Mouse (Mus musculus): Measurements from ENCODE around the gene Higd1a. TPM values are rescaled to one million over a fixed set of nuclear protein-coding genes. Genes with fewer than 3 reads are reported as not detected.

Gene Higd1a
- polyA plus RNA-seq (2014; fragmentation: Nextera tagmentation; extraction: Ambion mirVana): 252 and 275 TPM in 2 replicates

DNA sequence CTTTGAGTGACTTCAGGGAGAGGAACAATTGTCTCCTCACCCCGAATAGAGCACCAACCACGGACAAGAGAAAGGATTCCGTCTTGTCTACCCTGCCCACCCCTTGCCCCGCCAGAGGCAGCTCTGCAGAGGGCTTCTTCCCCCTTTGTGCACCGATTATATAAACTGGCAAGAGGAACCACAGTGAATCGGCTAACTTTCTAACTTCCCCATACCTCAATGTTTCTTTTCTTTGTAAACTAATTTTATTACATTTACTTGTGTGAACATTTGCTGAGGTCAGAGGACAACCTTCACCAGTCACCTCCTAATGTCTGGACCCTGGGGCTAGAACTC is at the start of gene Higd1a:
Gene Higd1a (minus strand): TSS at position 210 of the 336 bp plus-strand sequence.
- WGBS: 8% methylated on average over 6 of the region's 6 CpGs
- ATAC-seq (ENCODE audit: insufficient number of reproducible peaks, insufficient read depth, low FRiP score, low read depth): no peak
- Histone ChIP-seq H3K4me2 (ENCODE audit: low read length) (peak within 1 kb of the TSS; percentile 87), H3K36me3 (ENCODE audit: control insufficient read depth, insufficient read depth, low read length) (peaks cover 3% of the 10 kb centered on the region), H3K9me3 (ENCODE audit: control insufficient read depth, low read length) (no peaks in the 10 kb centered on the region), H3K27me3 (ENCODE audit: control insufficient read depth, insufficient read depth, low read length) (no peaks in the 10 kb centered on the region), H3K4me3 (ENCODE audit: control insufficient read depth in 1 of 2, insufficient read depth in 1 of 2, low read depth in 1 of 2, low read length in 2 of 2) (peak within 1 kb of the TSS; percentile 69 to 93), H3K9ac (ENCODE audit: low read length) (peak within 1 kb of the TSS; percentile 95), H3K4me1 (ENCODE audit: control insufficient read depth in 2 of 2, insufficient read depth in 2 of 2, low read length in 2 of 2) (peaks cover 0 to 9% of the 10 kb centered on the region in 2 experiments; a peak in 2 of 4 replicates), H3K27ac (replicated peaks in 1 of 2; ENCODE audit: control insufficient read depth in 1 of 2, insufficient read depth in 1 of 2, low read depth in 2 of 2, low read length in 2 of 2) (peak within 1 kb of the TSS; percentile 98 to 99)

DNA sequence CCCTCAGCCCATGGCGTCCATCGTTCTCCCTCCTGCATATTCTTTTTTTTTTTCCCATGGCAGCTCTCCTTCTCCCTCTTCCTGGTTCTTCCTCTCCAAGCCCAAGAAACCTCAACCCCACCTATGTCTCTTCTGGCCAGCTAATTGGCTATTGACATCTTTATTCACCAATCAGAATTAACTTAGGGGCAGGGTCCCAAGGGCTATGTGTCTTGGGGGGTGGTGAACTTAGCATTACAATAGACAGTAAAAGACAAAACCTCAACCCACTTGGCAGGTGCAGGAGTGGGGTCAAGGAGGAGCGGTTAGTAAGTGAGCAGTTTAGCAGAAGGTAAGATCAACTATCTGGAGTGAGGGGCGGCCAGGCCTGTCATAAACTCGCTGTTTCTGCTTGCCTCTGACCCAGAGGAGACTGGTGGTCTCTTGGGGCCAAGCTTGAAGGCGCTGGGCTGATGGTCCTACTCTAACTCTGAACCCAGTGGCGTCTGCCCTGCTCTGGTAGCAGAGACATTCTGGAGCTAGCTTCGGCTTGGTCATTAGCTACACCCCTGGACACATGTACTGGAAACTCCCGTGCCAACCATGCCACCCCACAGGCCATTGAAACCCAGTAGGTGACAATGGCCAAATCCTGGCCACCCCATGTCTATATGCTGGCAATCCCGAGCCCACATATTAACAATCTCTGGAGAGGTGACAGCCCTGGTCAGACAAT is 49.4 kb upstream of the Higd1a start:
- H3K27me3 ChIP-seq (ENCODE audit: control insufficient read depth, insufficient read depth, low read length): no peaks in the 10 kb centered on the region
- 0 out of 4 replicates have a peak, but pooled peaks cover 0 to 4% of the 10 kb centered on the region in 2 experiments for H3K4me1 ChIP-seq (ENCODE audit: control insufficient read depth in 2 of 2, insufficient read depth in 2 of 2, low read length in 2 of 2)
- no peaks in the 10 kb centered on the region for H3K9me3 ChIP-seq (ENCODE audit: control insufficient read depth, low read length)
- H3K36me3 ChIP-seq (ENCODE audit: control insufficient read depth, insufficient read depth, low read length): no peaks in the 10 kb centered on the region
- ATAC-seq (ENCODE audit: insufficient number of reproducible peaks, insufficient read depth, low FRiP score, low read depth): no peak
- 71% methylated on average over 10 of the region's 10 CpGs for WGBS
- no peak overlapping the region for H3K4me3 ChIP-seq (ENCODE audit: control insufficient read depth in 1 of 2, insufficient read depth in 1 of 2, low read depth in 1 of 2, low read length in 2 of 2)
- H3K4me2 ChIP-seq (ENCODE audit: low read length): no peak overlapping the region
- H3K27ac ChIP-seq (replicated peaks in 1 of 2; ENCODE audit: control insufficient read depth in 1 of 2, insufficient read depth in 1 of 2, low read depth in 2 of 2, low read length in 2 of 2): no peak overlapping the region
- no peak overlapping the region for H3K9ac ChIP-seq (ENCODE audit: low read length)

DNA sequence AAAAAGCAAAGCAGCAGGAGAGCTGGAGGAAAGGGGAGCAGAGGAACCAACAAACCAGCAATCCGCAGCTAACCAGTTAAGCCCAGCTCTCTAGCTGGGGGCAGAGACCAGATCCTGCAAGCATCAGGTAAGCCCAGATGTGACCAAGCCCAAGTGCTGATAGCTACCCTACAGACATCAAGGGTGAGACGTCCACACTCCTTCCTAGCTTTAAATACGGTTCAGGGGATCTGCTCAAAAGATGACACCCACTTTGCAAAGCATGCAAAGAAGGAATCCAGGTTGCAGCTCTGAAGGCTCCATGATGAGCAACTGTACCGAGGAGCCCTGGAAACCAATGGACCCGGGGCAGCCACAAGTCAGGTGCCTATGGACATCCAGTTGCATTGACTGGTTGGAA is 48.3 kb upstream of the Higd1a start:
- Histone ChIP-seq H3K27ac (replicated peaks in 1 of 2; ENCODE audit: control insufficient read depth in 1 of 2, insufficient read depth in 1 of 2, low read depth in 2 of 2, low read length in 2 of 2) (no peak overlapping the region), H3K36me3 (ENCODE audit: control insufficient read depth, insufficient read depth, low read length) (no peaks in the 10 kb centered on the region), H3K27me3 (ENCODE audit: control insufficient read depth, insufficient read depth, low read length) (no peaks in the 10 kb centered on the region), H3K4me1 (ENCODE audit: control insufficient read depth in 2 of 2, insufficient read depth in 2 of 2, low read length in 2 of 2) (0 out of 4 replicates have a peak, but pooled peaks cover 0 to 4% of the 10 kb centered on the region in 2 experiments), H3K9me3 (ENCODE audit: control insufficient read depth, low read length) (no peaks in the 10 kb centered on the region), H3K9ac (ENCODE audit: low read length) (no peak overlapping the region), H3K4me3 (ENCODE audit: control insufficient read depth in 1 of 2, insufficient read depth in 1 of 2, low read depth in 1 of 2, low read length in 2 of 2) (no peak overlapping the region), H3K4me2 (ENCODE audit: low read length) (no peak overlapping the region)
- 70% methylated on average over 5 of the region's 5 CpGs for WGBS
- ATAC-seq (ENCODE audit: insufficient number of reproducible peaks, insufficient read depth, low FRiP score, low read depth): no peak

DNA sequence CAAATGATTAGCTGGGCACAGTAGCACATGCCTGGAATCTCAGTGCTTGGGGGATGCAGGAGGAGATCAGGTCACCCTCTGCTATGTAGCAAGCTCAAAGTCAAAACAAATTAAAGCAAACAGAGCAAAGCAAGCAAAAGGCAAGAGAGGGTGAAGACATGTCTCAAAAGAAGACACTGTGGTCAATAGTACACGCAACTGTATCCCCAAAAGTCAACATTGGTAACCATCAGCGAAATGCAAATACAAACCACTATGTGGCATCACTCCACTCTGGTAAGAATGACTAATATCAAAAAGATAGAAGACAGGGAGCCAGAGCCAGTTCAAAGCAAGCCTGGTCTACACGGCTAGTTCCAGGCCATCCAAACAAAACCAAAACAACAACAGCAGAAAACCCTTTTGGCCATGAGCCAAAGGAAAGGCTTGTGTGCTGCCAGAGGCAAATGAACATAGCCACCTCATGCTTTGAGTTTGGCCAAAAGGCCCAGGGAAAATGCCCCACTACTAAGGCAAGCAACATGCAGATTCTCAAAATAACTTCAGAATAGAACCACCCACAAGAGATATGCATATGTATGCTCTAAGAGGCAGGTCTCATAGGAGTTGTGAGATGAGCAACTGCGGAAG is 47.5 kb upstream of the Higd1a start:
- Histone ChIP-seq H3K27me3 (ENCODE audit: control insufficient read depth, insufficient read depth, low read length) (no peaks in the 10 kb centered on the region), H3K9me3 (ENCODE audit: control insufficient read depth, low read length) (no peaks in the 10 kb centered on the region), H3K4me2 (ENCODE audit: low read length) (no peak overlapping the region), H3K9ac (ENCODE audit: low read length) (no peak overlapping the region), H3K4me1 (ENCODE audit: control insufficient read depth in 2 of 2, insufficient read depth in 2 of 2, low read length in 2 of 2) (0 out of 4 replicates have a peak, but pooled peaks cover 0 to 4% of the 10 kb centered on the region in 2 experiments), H3K4me3 (ENCODE audit: control insufficient read depth in 1 of 2, insufficient read depth in 1 of 2, low read depth in 1 of 2, low read length in 2 of 2) (no peak overlapping the region), H3K27ac (replicated peaks in 1 of 2; ENCODE audit: control insufficient read depth in 1 of 2, insufficient read depth in 1 of 2, low read depth in 2 of 2, low read length in 2 of 2) (no peak overlapping the region), H3K36me3 (ENCODE audit: control insufficient read depth, insufficient read depth, low read length) (no peaks in the 10 kb centered on the region)
- WGBS: 67% methylated on average over 4 of the region's 4 CpGs
- ATAC-seq (ENCODE audit: insufficient number of reproducible peaks, insufficient read depth, low FRiP score, low read depth): no peak

DNA sequence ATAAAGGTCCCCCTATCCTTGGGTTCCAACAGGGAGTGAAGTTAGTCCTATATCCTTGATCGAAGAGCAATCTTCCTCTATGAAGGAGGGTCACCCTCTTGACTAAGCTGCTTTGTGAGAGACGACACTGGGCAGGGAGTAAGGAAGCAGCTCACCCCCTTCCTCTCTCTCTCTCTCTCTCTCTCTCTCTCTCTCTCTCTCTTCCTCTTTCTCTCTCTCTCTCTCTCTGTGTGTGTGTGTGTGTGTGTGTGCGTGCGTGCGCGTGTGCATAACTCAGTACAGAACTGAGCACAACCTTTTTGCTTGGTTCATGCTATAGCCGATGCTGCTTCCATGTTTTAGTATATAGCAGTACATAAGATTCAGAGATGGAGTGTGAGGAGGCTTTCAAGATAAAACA is 46.8 kb upstream of the Higd1a start:
- H3K9ac ChIP-seq (ENCODE audit: low read length): no peak overlapping the region
- H3K27me3 ChIP-seq (ENCODE audit: control insufficient read depth, insufficient read depth, low read length): no peaks in the 10 kb centered on the region
- H3K4me3 ChIP-seq (ENCODE audit: control insufficient read depth in 1 of 2, insufficient read depth in 1 of 2, low read depth in 1 of 2, low read length in 2 of 2): no peak overlapping the region
- no peaks in the 10 kb centered on the region for H3K36me3 ChIP-seq (ENCODE audit: control insufficient read depth, insufficient read depth, low read length)
- no peak overlapping the region for H3K4me2 ChIP-seq (ENCODE audit: low read length)
- WGBS: 79% methylated on average over 7 of the region's 7 CpGs
- H3K27ac ChIP-seq (replicated peaks in 1 of 2; ENCODE audit: control insufficient read depth in 1 of 2, insufficient read depth in 1 of 2, low read depth in 2 of 2, low read length in 2 of 2): no peak overlapping the region
- ATAC-seq (ENCODE audit: insufficient number of reproducible peaks, insufficient read depth, low FRiP score, low read depth): no peak
- H3K4me1 ChIP-seq (ENCODE audit: control insufficient read depth in 2 of 2, insufficient read depth in 2 of 2, low read length in 2 of 2): 0 out of 4 replicates have a peak, but pooled peaks cover 0 to 4% of the 10 kb centered on the region in 2 experiments
- no peaks in the 10 kb centered on the region for H3K9me3 ChIP-seq (ENCODE audit: control insufficient read depth, low read length)

DNA sequence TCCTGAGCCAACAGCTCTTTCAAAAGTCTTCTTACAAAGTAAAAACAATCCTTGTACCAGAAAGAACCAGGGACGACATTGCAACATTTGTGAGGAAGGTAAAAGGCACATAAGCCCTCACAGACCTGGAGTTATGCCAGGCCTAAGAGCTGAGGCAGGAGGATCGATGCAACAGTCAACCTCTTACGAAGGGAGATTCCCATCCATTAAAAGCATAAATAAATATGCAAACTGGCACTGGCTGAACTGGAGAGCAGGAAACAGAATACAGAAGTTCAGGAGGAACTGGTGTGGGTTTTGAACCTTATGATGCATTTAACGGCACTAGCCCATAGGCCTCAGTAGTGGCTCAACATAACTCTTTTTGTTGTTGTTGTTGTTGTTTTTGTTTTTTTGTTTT is 46.2 kb upstream of the Higd1a start:
- 84% methylated on average over 4 of the region's 4 CpGs for WGBS
- H3K27ac ChIP-seq (replicated peaks in 1 of 2; ENCODE audit: control insufficient read depth in 1 of 2, insufficient read depth in 1 of 2, low read depth in 2 of 2, low read length in 2 of 2): no peak overlapping the region
- H3K4me1 ChIP-seq (ENCODE audit: control insufficient read depth in 2 of 2, insufficient read depth in 2 of 2, low read length in 2 of 2): 0 out of 4 replicates have a peak, but pooled peaks cover 0 to 4% of the 10 kb centered on the region in 2 experiments
- no peaks in the 10 kb centered on the region for H3K36me3 ChIP-seq (ENCODE audit: control insufficient read depth, insufficient read depth, low read length)
- no peak overlapping the region for H3K4me3 ChIP-seq (ENCODE audit: control insufficient read depth in 1 of 2, insufficient read depth in 1 of 2, low read depth in 1 of 2, low read length in 2 of 2)
- H3K9ac ChIP-seq (ENCODE audit: low read length): no peak overlapping the region
- H3K9me3 ChIP-seq (ENCODE audit: control insufficient read depth, low read length): no peaks in the 10 kb centered on the region
- no peak overlapping the region for H3K4me2 ChIP-seq (ENCODE audit: low read length)
- no peak for ATAC-seq (ENCODE audit: insufficient number of reproducible peaks, insufficient read depth, low FRiP score, low read depth)
- no peaks in the 10 kb centered on the region for H3K27me3 ChIP-seq (ENCODE audit: control insufficient read depth, insufficient read depth, low read length)

DNA sequence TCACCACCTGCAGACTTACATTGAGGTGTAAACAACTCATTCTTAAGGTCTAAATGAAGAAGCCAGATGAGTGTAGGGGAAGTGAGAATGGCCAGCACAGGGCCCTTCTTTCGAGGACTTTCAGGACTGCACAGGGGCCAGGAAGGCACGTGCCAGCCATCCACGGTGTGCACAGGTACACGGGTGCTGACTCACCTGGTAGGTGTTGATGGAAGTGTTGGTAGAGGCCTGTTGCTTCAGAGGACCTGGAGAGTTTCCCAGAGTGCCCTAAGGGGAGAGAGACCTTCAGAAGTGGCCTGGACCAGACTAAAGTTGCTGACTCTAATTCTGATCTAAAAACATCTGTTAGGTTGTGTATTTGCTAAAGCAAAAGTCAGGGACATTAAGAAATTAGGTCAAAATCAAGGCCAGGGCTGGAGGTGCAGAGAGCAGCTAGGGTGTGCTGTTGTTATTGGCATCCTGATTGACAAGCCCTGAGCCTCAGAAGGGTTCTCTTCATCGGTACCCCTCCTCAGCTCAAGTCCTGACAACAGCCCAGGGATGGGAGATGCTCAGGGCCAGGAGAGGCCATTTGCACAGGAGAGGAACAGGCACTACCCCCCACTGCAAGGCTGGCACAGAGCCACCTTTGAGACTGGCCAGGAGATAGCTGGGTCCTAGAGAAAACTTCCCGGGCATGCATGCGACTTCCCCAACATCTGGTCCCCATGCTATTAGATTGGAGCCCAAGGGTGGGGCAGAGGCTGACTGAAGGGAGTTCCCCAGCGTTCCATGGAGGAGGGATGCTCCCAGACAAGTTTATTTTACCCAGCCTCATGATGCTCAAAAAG is 45.5 kb upstream of the Higd1a start:
- Histone ChIP-seq H3K4me2 (ENCODE audit: low read length) (no peak overlapping the region), H3K9me3 (ENCODE audit: control insufficient read depth, low read length) (no peaks in the 10 kb centered on the region), H3K36me3 (ENCODE audit: control insufficient read depth, insufficient read depth, low read length) (no peaks in the 10 kb centered on the region), H3K27ac (replicated peaks in 1 of 2; ENCODE audit: control insufficient read depth in 1 of 2, insufficient read depth in 1 of 2, low read depth in 2 of 2, low read length in 2 of 2) (no peak overlapping the region), H3K4me1 (ENCODE audit: control insufficient read depth in 2 of 2, insufficient read depth in 2 of 2, low read length in 2 of 2) (0 out of 4 replicates have a peak, but pooled peaks cover 0 to 4% of the 10 kb centered on the region in 2 experiments), H3K9ac (ENCODE audit: low read length) (no peak overlapping the region), H3K4me3 (ENCODE audit: control insufficient read depth in 1 of 2, insufficient read depth in 1 of 2, low read depth in 1 of 2, low read length in 2 of 2) (no peak overlapping the region), H3K27me3 (ENCODE audit: control insufficient read depth, insufficient read depth, low read length) (no peaks in the 10 kb centered on the region)
- ATAC-seq (ENCODE audit: insufficient number of reproducible peaks, insufficient read depth, low FRiP score, low read depth): no peak
- WGBS: 64% methylated on average over 8 of the region's 8 CpGs

Measured in heart, embryonic 14.5 days (tissue).